Mouse (Mus musculus) cerebellum, postnatal 36 days (tissue): ENCODE results near the gene Eef1a1.
"Not testable (repeated sequence)": the region's sequence is repeated elsewhere in the genome, so short reads cannot be mapped to it uniquely, and the experiment has no call there.

ENCODE experiments used
- DNase-seq, 2 experiments: peaks; one replicate each; pipeline ENCODE4 v3.0.0; 2021 to 2022; ENCODE audit warnings: mixed read lengths in 2 of 2

Eef1a1 gene

GRCm38 (mm10) chr9:78488890-78489420, at the start of gene Eef1a1:
Gene Eef1a1 (minus strand): TSS chr9:78489151.
- DNase-seq, result peak; percentile 50 to 58

GRCm38 (mm10) chr9:78538421-78538820, 49.5 kb upstream of the Eef1a1 start:
- DNase-seq, result no peak

- peak; percentile 63 to 73 for DNase-seq
These were observed 48.4 kb upstream of the Eef1a1 start for GRCm38 (mm10) chr9:78537154-78537873.

GRCm38 (mm10) chr9:78534606-78535005, 45.7 kb upstream of the Eef1a1 start:
- no peak for DNase-seq

- no peak for DNase-seq
These were observed 44.5 kb upstream of the Eef1a1 start for GRCm38 (mm10) chr9:78533296-78533935.

- no peak for DNase-seq
These were observed 43.4 kb upstream of the Eef1a1 start for GRCm38 (mm10) chr9:78532341-78532819.

- DNase-seq, result no peak
These were observed 42.9 kb upstream of the Eef1a1 start for GRCm38 (mm10) chr9:78531816-78532215.

GRCm38 (mm10) chr9:78527767-78528381, 38.9 kb upstream of the Eef1a1 start:
- DNase-seq, result peak; percentile 77 to 80

GRCm38 (mm10) chr9:78527301-78527761, 38.4 kb upstream of the Eef1a1 start:
- DNase-seq, result peak; percentile 65 to 69

- no peak for DNase-seq
These were observed 37.3 kb upstream of the Eef1a1 start for GRCm38 (mm10) chr9:78526206-78526605.

- no peak for DNase-seq
These were observed 36.6 kb upstream of the Eef1a1 start for GRCm38 (mm10) chr9:78525451-78526135.

GRCm38 (mm10) chr9:78521689-78522088, 32.7 kb upstream of the Eef1a1 start:
- DNase-seq, result peak in 1 of 2 experiments; percentile 10

GRCm38 (mm10) chr9:78520780-78521601, 32.0 kb upstream of the Eef1a1 start:
- DNase-seq, result peak; percentile 43 to 44

- no peak for DNase-seq
These were observed 31.3 kb upstream of the Eef1a1 start for GRCm38 (mm10) chr9:78520127-78520779.

- not testable (repeated sequence) for DNase-seq
These were observed 28.3 kb upstream of the Eef1a1 start for GRCm38 (mm10) chr9:78517237-78517636.

GRCm38 (mm10) chr9:78516125-78516524, 27.2 kb upstream of the Eef1a1 start:
- DNase-seq, result no peak

GRCm38 (mm10) chr9:78514681-78515080, 25.7 kb upstream of the Eef1a1 start:
- no peak for DNase-seq

- no peak for DNase-seq
These were observed 25.0 kb upstream of the Eef1a1 start for GRCm38 (mm10) chr9:78513776-78514500.

GRCm38 (mm10) chr9:78511705-78512104, 22.8 kb upstream of the Eef1a1 start:
- DNase-seq, result no peak

- no peak for DNase-seq
These were observed 19.3 kb upstream of the Eef1a1 start for GRCm38 (mm10) chr9:78508106-78508786.
